Mouse (Mus musculus): ENCODE data around the gene Bmt2. TPM values are rescaled to one million over a fixed set of nuclear protein-coding genes. Genes with fewer than 3 reads are reported as not detected.

Bmt2 gene
- total and polyA plus RNA-seq, 3 experiments, result 12.8 to 59.2 (median 17.6) TPM

GRCm38 (mm10) chr6:13683929-13684595 lies 6.3 kb upstream of the Bmt2 start:
- DNase-seq (ENCODE audit: extremely low read depth), result no peak
- H3K9me3 ChIP-seq (replicated peaks; ENCODE audit: low read length), result no peaks in the 10 kb centered on the region
- H3K4me2 ChIP-seq (ENCODE audit: insufficient read depth, low read depth, poor library complexity, severe bottlenecking), result no peak overlapping the region
- dilution Hi-C loops (cut with MboI; ENCODE audit: extremely low pct_ligation_motif_present, extremely low pct_unique_long_range_greater_than_20kb, low sequenced_read_pairs), result no loop called here
- H3K9ac ChIP-seq (ENCODE audit: insufficient read depth, low read depth), result no peak overlapping the region
- TF ChIP-seq EP300 (IDR thresholded peaks at IDR 0.05; ENCODE audit: low read length) (no peak), NELFE (IDR thresholded peaks at IDR 0.05; ENCODE audit: low read depth, low read length) (no peak), RAD21 (IDR thresholded peaks at IDR 0.05; ENCODE audit: low read depth, low read length) (no peak), CHD2 (IDR thresholded peaks at IDR 0.05; ENCODE audit: low read length) (no peak), JUND (conservative IDR thresholded peaks at IDR 0.05; ENCODE audit: low read depth, low read length) (no peak), MYC (IDR thresholded peaks at IDR 0.05; ENCODE audit: low read depth, low read length) (no peak), CTCF (conservative IDR thresholded peaks at IDR 0.05 in 1 of 2, IDR thresholded peaks at IDR 0.05 in 1 of 2; ENCODE audit: low read depth in 2 of 2, low read length in 2 of 2) (no peak), MAX (IDR thresholded peaks at IDR 0.05; ENCODE audit: low read length) (no peak), POLR2AphosphoS2 (IDR thresholded peaks at IDR 0.05; ENCODE audit: low read depth, low read length) (no peak), KAT2A (IDR thresholded peaks at IDR 0.05; ENCODE audit: insufficient replicate concordance, low read length) (no peak)
- H3K27me3 ChIP-seq (replicated peaks), result no peaks in the 10 kb centered on the region
- no peaks in the 10 kb centered on the region for H3K79me2 ChIP-seq (replicated peaks; ENCODE audit: control insufficient read depth, extremely low read depth, insufficient read depth, poor library complexity, severe bottlenecking)
- H3K36me3 ChIP-seq (replicated peaks in 1 of 2; ENCODE audit: control insufficient read depth in 1 of 2, insufficient read depth in 1 of 2, low read length in 1 of 2), result no peaks in the 10 kb centered on the region
- H3K4me3 ChIP-seq (replicated peaks in 1 of 3; ENCODE audit: low read depth in 2 of 3, low read length in 2 of 3, poor library complexity in 1 of 3), result no peak overlapping the region
- H3K27ac ChIP-seq (ENCODE audit: insufficient read depth, low read depth), result no peak overlapping the region
- in situ Hi-C loops (cut with MboI; ENCODE audit: low pct_ligation_motif_present, low pct_unique_long_range_greater_than_20kb, low sequenced_read_pairs), result no loop called here
- H3K4me1 ChIP-seq (ENCODE audit: control insufficient read depth in 1 of 2, insufficient read depth in 2 of 2), result peaks cover 8 to 33% of the 10 kb centered on the region in 2 experiments; a peak in 3 of 4 replicates

GRCm38 (mm10) chr6:13678349-13678748 lies 583 bp upstream of the Bmt2 start:
- Histone ChIP-seq H3K79me2 (replicated peaks; ENCODE audit: control insufficient read depth, extremely low read depth, insufficient read depth, poor library complexity, severe bottlenecking) (peaks cover 20% of the 10 kb centered on the region), H3K9ac (ENCODE audit: insufficient read depth, low read depth) (no peak overlapping the region; the same call in 1 of the 2 replicates), H3K36me3 (replicated peaks in 1 of 2; ENCODE audit: control insufficient read depth in 1 of 2, insufficient read depth in 1 of 2, low read length in 1 of 2) (peaks cover 0 to 7% of the 10 kb centered on the region in 2 experiments), H3K4me3 (replicated peaks in 1 of 3; ENCODE audit: low read depth in 2 of 3, low read length in 2 of 3, poor library complexity in 1 of 3) (peak overlapping the region; percentile 20 to 94 (median 33)), H3K9me3 (replicated peaks; ENCODE audit: low read length) (no peaks in the 10 kb centered on the region), H3K4me1 (ENCODE audit: control insufficient read depth in 1 of 2, insufficient read depth in 2 of 2) (peaks cover 13 to 43% of the 10 kb centered on the region in 2 experiments), H3K27ac (ENCODE audit: insufficient read depth, low read depth) (peak overlapping the region; percentile 16; the same call in 1 of the 2 replicates), H3K27me3 (replicated peaks) (no peaks in the 10 kb centered on the region), H3K4me2 (ENCODE audit: insufficient read depth, low read depth, poor library complexity, severe bottlenecking) (peak overlapping the region; percentile 62)
- no peak for TF ChIP-seq PAX5 (IDR thresholded peaks at IDR 0.05; ENCODE audit: low read length)
- no peak for TF ChIP-seq CHD2 (IDR thresholded peaks at IDR 0.05; ENCODE audit: low read length)
- peak; percentile 63 for TF ChIP-seq ZNF384 (IDR thresholded peaks at IDR 0.05; ENCODE audit: low read depth, low read length)
- no peak for TF ChIP-seq MEF2A (IDR thresholded peaks at IDR 0.05; ENCODE audit: borderline replicate concordance, low read depth, low read length)
- TF ChIP-seq MAX (IDR thresholded peaks at IDR 0.05; ENCODE audit: low read length), result no peak
- no peak for TF ChIP-seq USF2 (conservative IDR thresholded peaks at IDR 0.05; ENCODE audit: low read depth, low read length)
- no peak for TF ChIP-seq HCFC1 (IDR thresholded peaks at IDR 0.05; ENCODE audit: low read depth, low read length)
- no peak for TF ChIP-seq ZMIZ1 (IDR thresholded peaks at IDR 0.05; ENCODE audit: low read depth, low read length)
- TF ChIP-seq JUND (conservative IDR thresholded peaks at IDR 0.05; ENCODE audit: low read depth, low read length), result no peak
- DNase-seq (ENCODE audit: extremely low read depth), result no peak
- dilution Hi-C loops (cut with MboI; ENCODE audit: extremely low pct_ligation_motif_present, extremely low pct_unique_long_range_greater_than_20kb, low sequenced_read_pairs) (no loop called here), in situ Hi-C loops (cut with MboI; ENCODE audit: low pct_ligation_motif_present, low pct_unique_long_range_greater_than_20kb, low sequenced_read_pairs) (no loop called here)
